ENCODE assay signal across 30 mouse cellular contexts in the genomic region with DNA sequence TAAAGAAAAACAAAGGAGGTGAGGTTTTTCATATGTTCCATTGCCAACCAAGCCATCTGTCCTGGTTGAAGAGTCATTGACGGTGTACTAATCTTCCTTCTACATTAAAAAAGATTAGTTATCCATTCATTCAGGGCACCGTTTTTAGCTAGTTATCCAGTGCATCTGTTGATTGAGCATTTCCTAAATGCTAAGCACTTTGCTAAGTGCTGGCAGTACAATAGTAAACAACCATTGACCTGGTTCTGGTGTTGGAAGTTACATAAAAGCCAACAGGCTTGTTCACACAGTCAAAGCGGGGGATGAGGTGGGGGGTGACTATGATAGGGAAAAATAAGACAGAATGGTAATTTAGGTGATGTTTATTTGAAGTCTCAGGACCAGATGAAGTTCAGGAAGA. TPM values are rescaled to one million over a fixed set of nuclear protein-coding genes. Genes with fewer than 3 reads are reported as not detected.
DNase-seq lines count a peak whose midpoint lies in the region; ATAC-seq and TF ChIP-seq lines count a peak whose summit lies in the region.
"Had no signal": no experiment of that assay in that cellular context is flagged by ENCODE, and none has a peak within 500 bp of the region (broad histone marks: within the 10 kb centered on the region; RNA-seq: fewer than 3 reads in every experiment).

No protein-coding gene starts in this region.

- H3K9me3 ChIP-seq in kidney, embryonic 16.5 days (ENCODE audit: low read length), result no peaks in the 10 kb centered on the region
- H3K9me3 ChIP-seq: embryonic facial prominence, embryonic 13.5 days; embryonic facial prominence, embryonic 15.5 days; forebrain, embryonic 10.5 days; forebrain, embryonic 12.5 days; G1E had no signal

- H3K9ac ChIP-seq in kidney, embryonic 16.5 days (replicated peaks; ENCODE audit: low read length), result no peak overlapping the region
- H3K9ac ChIP-seq: embryonic facial prominence, embryonic 13.5 days; embryonic facial prominence, embryonic 15.5 days; forebrain, embryonic 12.5 days had no signal

- H3K4me2 ChIP-seq in kidney, embryonic 16.5 days (replicated peaks; ENCODE audit: low read depth, low read length), result no peak overlapping the region
- H3K4me2 ChIP-seq: embryonic facial prominence, embryonic 13.5 days; embryonic facial prominence, embryonic 15.5 days; forebrain, embryonic 12.5 days had no signal

- DNase-seq in kidney, adult 2 months, result peak; percentile 56
- DNase-seq in kidney, postnatal 14 days, result peak; percentile 9
- no peak for DNase-seq in kidney, postnatal 10 days
- DNase-seq in layer of hippocampus, adult 2 months (ENCODE audit: low spot score in 2 of 2), result no peak
- no peak for DNase-seq in layer of hippocampus, adult 11-12 months (ENCODE audit: low spot score)
- DNase-seq: adrenal gland, adult 2 months; adrenal gland, postnatal 10 days; adrenal gland, postnatal 25 days; B cell, adult 2 months; cerebellum, adult 11 months; cerebellum, adult 18-20 months; cerebellum, adult 8-10 months; cerebellum, adult 9-11 months; cerebellum, postnatal 14 days; cerebellum, postnatal 36 days; embryo, embryonic 11 days had no signal

- H3K4me3 ChIP-seq in kidney, adult 2 months (ENCODE audit: insufficient read depth, low read depth, low read length), result no peak overlapping the region
- no peak overlapping the region for H3K4me3 ChIP-seq in kidney, embryonic 16.5 days (ENCODE audit: low read length)
- no peak overlapping the region for H3K4me3 ChIP-seq in layer of hippocampus, adult 2 months
- H3K4me3 ChIP-seq: embryonic facial prominence, embryonic 13.5 days; embryonic facial prominence, embryonic 15.5 days; erythroblast, embryonic 14.5 days; forebrain, embryonic 10.5 days; forebrain, embryonic 12.5 days had no signal

- no peaks in the 10 kb centered on the region for H3K27me3 ChIP-seq in kidney, adult 2 months (replicated peaks; ENCODE audit: control insufficient read depth, insufficient read depth, low read length)
- no peaks in the 10 kb centered on the region for H3K27me3 ChIP-seq in kidney, embryonic 16.5 days (ENCODE audit: insufficient read depth, low read length)
- H3K27me3 ChIP-seq: CH12.LX; embryonic facial prominence, embryonic 13.5 days; embryonic facial prominence, embryonic 15.5 days; forebrain, embryonic 12.5 days; Patski had no signal

- H3K36me3 ChIP-seq in kidney, adult 2 months (ENCODE audit: control insufficient read depth, insufficient read depth, low read length), result no peaks in the 10 kb centered on the region
- peaks cover 3% of the 10 kb centered on the region for H3K36me3 ChIP-seq in kidney, embryonic 16.5 days (ENCODE audit: insufficient read depth, low read length)

- peaks cover 3% of the 10 kb centered on the region; the same call in 1 of the 2 replicates for H3K4me1 ChIP-seq in kidney, adult 2 months (ENCODE audit: control insufficient read depth, insufficient read depth, low read length)
- H3K4me1 ChIP-seq in kidney, embryonic 16.5 days (ENCODE audit: insufficient read depth, low read length), result no peaks in the 10 kb centered on the region
- H3K4me1 ChIP-seq: embryonic facial prominence, embryonic 15.5 days had no signal

- TF ChIP-seq POLR2A in kidney, adult 2 months (IDR thresholded peaks at IDR 0.05; ENCODE audit: low read depth, low read length), result no peak

- 59% methylated on average over 3 of the region's 3 CpGs for WGBS in kidney, adult 2 months
- WGBS in kidney, embryonic 16.5 days, result 94% methylated on average over 3 of the region's 3 CpGs

- ATAC-seq in kidney, embryonic 16.5 days (ENCODE audit: low FRiP score, low TSS enrichment), result no peak
- ATAC-seq: activated CD4-positive, CD25-positive, alpha-beta regulatory T cell, adult 4 months; CD4-positive, CD25-positive, alpha-beta regulatory T cell, adult 4 months; forebrain, embryonic 14.5 days; forebrain, embryonic 16.5 days; Patski had no signal

- no peak overlapping the region for H3K27ac ChIP-seq in kidney, adult 2 months (ENCODE audit: insufficient read depth, low read depth, low read length)
- H3K27ac ChIP-seq in kidney, embryonic 16.5 days (ENCODE audit: low read length), result no peak overlapping the region
- H3K27ac ChIP-seq in layer of hippocampus, adult 2 months, result 0 out of 2 replicates have a peak overlapping the region, but pooled peaks have one; percentile 32
- H3K27ac ChIP-seq: embryonic facial prominence, embryonic 13.5 days; embryonic facial prominence, embryonic 15.5 days; forebrain, embryonic 10.5 days; forebrain, embryonic 12.5 days had no signal

- TF ChIP-seq CTCF in kidney, adult 2 months (conservative IDR thresholded peaks at IDR 0.05; ENCODE audit: insufficient read depth, insufficient read length, low read depth, low read length), result no peak
- no peak for TF ChIP-seq CTCF in layer of hippocampus, adult 2 months (conservative IDR thresholded peaks at IDR 0.05)

RNA-seq across cellular contexts. Expression of gene Tdp1, which starts 35.3 kb away (rescaled TPM):
- 11.2 and 11.7 TPM in 2 replicates for polyA plus RNA-seq in kidney, adult 2 months (2012; rRNA removed)
- 61.7 and 66.4 TPM in 2 replicates for polyA plus RNA-seq in kidney, embryonic 16.5 days (2015; fragmentation: Nextera tagmentation; extraction: Ambion mirVana)
- total RNA-seq in layer of hippocampus, adult 2 months (2021), result 10 to 100 TPM; 24.2 to 30.9 TPM

RNA-seq across cellular contexts. Expression of gene Efcab11, which starts 35.4 kb away (rescaled TPM):
- polyA plus RNA-seq in kidney, adult 2 months (2012; rRNA removed), result 0.24 and 0.25 TPM in 2 replicates
- polyA plus RNA-seq in kidney, embryonic 16.5 days (2015; fragmentation: Nextera tagmentation; extraction: Ambion mirVana), result 12.5 TPM in 2 replicates
- under 1 TPM; 0.34 to 0.84 TPM for total RNA-seq in layer of hippocampus, adult 2 months (2021)

RNA-seq across cellular contexts. Expression of gene Kcnk13, which starts 44.7 kb away (rescaled TPM):
- polyA plus RNA-seq in kidney, adult 2 months (2012; rRNA removed), result 0.07 and 0.50 TPM in 2 replicates
- polyA plus RNA-seq in kidney, embryonic 16.5 days (2015; fragmentation: Nextera tagmentation; extraction: Ambion mirVana), result 0.21 and 0.23 TPM in 2 replicates
- 1 to 10 TPM; 6.2 to 6.9 TPM for total RNA-seq in layer of hippocampus, adult 2 months (2021)
- total RNA-seq: common myeloid progenitor, adult 5-6 weeks had no signal
- polyA plus RNA-seq: activated CD4-positive, CD25-positive, alpha-beta regulatory T cell, adult 4 months; CD4-positive, CD25-positive, alpha-beta regulatory T cell, adult 4 months; erythroblast, embryonic 14.5 days; G1E; Patski had no signal

Comparison
In these comparisons a context has a peak if more than half of its experiments do, and no peak if none do; other contexts are left out.
1. DNase-seq: peak in kidney, adult 2 months (single experiment) and kidney, postnatal 14 days (single experiment); none in kidney, postnatal 10 days (single experiment), layer of hippocampus, adult 2 months (0 of 2) and layer of hippocampus, adult 11-12 months (single experiment).
2. RNA of gene Efcab11, which starts 35.4 kb away (polyA plus RNA-seq): 12.5 TPM in kidney, embryonic 16.5 days; 0.24 to 0.25 TPM in kidney, adult 2 months; every median in the first group is over 10 times any median in the second.